Mouse (Mus musculus): Measurements from ENCODE around the gene Gm14190.

DNA sequence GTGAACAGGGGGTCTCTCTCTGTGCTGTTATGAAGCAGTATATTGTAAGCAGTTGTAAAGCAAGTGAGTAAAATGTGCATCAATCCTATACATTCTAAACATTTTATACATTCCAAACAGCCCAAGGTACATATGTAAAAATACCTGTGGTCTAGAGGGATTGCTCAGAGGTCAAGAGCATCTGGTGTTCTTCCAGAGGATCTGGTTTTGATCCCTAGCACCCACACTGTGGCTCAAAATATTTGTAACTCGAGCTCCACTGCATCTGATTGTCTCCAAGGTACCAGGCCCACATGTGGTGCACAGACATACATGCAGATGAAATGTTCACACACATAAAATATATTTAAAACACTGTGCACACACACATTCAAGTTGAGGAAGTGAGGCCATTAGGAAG is 49.6 kb downstream of the Gm14190 start:
- TF ChIP-seq CTCF (IDR thresholded peaks at IDR 0.05) (no peak), EP300 (IDR thresholded peaks at IDR 0.05) (no peak)

All from lung, postnatal 0 days (tissue).